Mouse (Mus musculus) adrenal gland, postnatal 25 days (tissue): ENCODE results near the gene Anks1b. TPM values are rescaled to one million over a fixed set of nuclear protein-coding genes. Genes with fewer than 3 reads are reported as not detected.

ENCODE experiments used
- DNase-seq: peaks from one replicate; pipeline ENCODE4 v3.0.0; 2021; ENCODE audit warnings: mixed read lengths
- total RNA-seq: library from RNA; stranded (reverse); gene quantifications from 2 replicates; pipeline ENCODE4 v1.2.3, GENCODE M21; 2021

Gene Anks1b
- total RNA-seq, 1 experiment from 2014 or later: 0.85 TPM

DNA sequence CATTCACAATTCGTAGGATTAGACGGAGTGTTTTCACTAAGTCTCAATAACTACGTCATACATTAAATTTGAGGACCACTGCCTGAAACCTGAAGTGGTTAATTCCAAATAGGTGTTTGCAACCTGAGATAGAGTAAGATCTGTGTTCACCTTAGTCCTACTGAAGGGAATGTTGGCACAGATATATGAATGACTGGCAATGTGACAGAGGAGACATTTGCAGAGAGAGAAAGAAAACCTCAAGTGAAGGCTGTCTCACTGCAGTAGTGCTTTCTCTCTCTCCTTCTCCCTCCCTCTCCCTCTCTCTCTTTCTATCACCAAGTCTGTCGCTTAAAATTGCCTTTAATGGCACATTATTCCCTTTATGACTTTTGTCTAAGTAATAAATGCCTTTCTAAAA lies 101.1 kb downstream of the Anks1b start:
- no peak for DNase-seq

DNA sequence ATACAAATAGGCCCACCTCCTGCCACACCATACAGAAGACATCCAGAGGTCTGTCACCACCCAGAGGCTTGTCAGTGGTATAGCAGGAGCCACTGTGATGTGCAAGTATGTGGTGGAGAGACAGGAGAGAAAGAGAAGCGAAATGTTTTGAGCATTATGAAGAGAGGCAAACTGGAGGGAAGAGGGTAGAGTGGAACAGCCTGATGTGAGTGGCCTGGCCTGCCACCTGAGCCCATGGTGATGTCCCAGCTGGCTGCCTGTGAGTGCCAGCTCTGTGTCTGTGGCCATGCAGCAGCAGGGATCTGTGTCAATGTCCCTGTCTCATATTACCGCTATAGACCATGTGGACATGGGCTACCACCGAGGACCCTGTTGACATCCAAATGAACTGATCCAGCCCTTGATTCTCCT lies 102.1 kb downstream of the Anks1b start:
- DNase-seq: no peak

- DNase-seq: no peak
Measured at GRCm38 (mm10) chr10:89976577-89976976, 103.3 kb downstream of the Anks1b start.

- DNase-seq: no peak
Measured at GRCm38 (mm10) chr10:89994171-89994570, 120.9 kb downstream of the Anks1b start.

DNA sequence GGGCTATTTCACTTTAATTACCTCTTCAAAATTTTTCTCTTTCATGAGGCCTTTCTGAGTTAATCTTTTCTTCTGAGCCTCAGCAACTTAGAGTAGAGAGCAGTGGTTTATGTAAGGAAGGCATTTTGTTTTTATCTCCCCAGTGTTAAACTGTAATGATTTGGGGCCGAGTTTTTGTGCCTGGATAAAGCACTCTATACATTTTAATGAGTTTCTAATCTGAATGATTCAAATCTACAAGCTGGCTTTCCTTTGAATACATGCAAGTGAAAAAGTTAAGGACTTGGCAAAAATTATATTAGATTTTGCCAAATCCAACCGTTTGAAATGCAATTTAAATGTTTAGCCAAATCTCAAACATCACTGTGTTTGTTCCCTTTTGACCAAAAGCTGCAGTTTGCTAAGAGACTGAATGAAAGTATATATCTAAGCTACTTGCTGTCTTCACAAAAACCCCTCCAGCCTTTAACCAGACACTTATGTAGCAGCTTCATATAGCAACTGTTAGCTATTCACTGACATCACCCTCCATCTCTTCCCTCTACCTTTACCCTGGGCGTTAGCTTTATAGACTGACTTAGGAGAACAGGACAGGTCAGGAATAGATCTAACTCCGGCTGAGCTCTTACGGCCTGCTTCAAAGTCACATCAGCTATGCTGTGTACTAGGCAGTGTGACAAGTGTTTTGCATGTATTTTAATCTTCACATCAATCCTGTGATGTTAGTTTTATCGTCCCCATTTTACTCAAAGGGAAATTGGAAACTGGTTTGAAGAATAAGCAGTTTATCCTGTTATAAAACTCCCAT lies 122.5 kb downstream of the Anks1b start:
- no peak for DNase-seq

DNA sequence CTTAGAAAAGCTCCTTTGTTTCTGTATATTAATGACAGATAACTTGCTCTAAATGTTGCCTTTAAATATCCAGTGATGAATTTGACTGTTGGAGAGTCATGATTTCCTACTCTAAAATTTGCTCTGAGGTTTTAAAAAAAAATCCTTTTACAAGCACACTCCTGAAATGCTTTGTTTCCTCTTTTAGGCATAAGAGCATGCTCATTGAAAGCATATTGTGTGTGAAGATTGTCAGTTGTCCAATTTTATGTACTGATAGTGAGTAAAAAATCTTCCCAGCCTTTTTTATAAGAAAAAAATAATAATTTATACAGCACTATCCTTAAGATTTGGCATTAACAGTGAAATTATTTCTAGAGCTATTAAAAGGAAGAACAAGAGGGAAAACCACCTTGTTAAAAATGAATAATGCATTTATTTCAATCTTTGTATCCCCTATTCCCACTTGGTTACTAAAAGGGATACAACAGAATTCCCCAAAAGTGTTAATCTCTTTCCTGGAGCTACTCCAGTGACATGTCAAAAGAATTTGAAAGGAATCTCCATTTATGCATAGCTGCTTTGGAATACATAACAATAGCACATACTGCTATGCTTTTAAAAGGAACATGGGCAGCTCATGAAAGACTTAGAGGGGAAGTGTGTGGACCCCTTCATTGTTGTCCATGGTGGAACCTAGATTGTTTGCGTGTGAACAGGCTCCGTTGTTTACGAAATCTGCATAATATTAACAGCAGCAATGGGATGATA lies 130.8 kb downstream of the Anks1b start:
- no peak for DNase-seq

DNA sequence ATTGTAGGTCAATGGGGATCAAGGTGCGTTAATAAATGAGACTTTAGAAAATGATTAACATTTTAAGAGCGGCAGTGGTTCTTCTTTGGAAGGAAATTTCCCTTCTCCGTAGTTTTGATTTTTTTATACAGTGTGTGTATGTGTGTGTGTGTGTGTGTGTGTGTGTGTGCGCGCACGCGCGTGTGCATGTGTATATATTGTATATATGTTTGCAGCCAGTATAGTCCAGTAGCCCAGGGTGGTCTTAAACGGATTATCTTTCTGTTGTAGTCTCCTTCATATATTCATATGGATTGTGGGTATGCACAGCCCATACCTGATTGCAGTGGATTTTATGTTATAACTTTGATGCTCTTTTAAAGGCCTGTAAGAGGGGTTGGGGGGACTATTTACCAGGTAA lies 131.6 kb downstream of the Anks1b start:
- DNase-seq: no peak

DNA sequence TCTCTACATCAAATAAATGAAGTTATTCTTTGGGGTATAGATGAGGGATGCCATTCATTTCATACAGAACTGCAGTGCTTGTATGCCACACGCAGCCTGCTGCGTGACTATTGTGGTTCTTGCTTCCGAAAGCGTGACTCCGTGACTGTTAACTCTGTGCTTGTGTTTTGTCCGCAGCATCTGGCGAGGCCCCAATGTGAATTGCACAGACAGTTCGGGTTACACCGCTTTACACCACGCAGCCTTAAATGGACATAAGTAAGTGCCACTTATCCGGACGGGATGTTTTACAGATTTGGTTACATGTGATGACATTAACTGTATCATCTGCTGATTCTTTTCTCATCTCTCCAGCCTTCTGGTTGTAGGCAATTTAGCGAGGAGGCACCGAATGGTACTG lies 159.7 kb downstream of the Anks1b start:
- no peak for DNase-seq

- no peak for DNase-seq
Measured at GRCm38 (mm10) chr10:90043287-90043686, 170.0 kb downstream of the Anks1b start.

- no peak for DNase-seq
Measured at GRCm38 (mm10) chr10:90043773-90044172, 170.5 kb downstream of the Anks1b start.

DNA sequence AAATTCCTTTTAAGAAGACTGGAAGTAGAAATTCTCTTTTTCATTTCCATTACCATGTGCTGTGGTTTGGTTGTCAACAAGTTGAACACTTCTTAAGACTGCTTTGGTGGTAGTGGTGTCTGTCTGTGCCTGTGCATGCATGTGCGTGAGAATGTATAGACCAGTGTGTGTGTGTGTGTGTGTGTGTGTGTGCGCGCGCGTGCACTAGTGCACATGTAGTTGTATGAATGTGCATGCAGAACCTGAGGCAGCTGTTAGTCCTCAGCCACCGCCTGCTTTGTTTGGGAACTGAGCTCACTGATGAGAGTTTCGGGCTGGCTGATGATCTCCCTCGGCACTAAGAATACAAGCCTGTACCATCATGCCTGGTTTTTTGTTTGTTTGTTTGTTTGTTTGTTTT lies 170.9 kb downstream of the Anks1b start:
- no peak for DNase-seq

GRCm38 (mm10) chr10:90068651-90069050 lies 195.3 kb downstream of the Anks1b start:
- DNase-seq: no peak

GRCm38 (mm10) chr10:90077930-90078329 lies 204.6 kb downstream of the Anks1b start:
- no peak for DNase-seq

DNA sequence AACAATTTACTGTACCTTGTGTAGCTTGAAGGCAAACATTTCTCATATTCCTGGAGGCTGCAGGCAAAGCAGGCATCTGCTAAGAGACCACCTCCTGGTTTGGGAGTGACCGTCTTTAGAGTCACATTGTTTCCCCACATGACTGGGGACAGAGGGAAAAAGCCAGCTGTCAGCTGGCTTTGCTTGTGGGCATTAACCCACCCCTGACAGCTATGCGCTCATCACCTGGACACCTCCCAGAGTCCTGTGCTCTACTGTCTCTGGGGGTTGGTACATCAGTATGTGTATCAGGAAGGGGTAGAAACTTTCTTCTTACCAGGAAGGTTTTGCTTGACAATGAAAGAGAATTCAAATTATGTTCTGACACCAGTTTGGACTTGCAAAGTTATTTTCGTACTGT lies 207.8 kb downstream of the Anks1b start:
- DNase-seq: no peak

DNA sequence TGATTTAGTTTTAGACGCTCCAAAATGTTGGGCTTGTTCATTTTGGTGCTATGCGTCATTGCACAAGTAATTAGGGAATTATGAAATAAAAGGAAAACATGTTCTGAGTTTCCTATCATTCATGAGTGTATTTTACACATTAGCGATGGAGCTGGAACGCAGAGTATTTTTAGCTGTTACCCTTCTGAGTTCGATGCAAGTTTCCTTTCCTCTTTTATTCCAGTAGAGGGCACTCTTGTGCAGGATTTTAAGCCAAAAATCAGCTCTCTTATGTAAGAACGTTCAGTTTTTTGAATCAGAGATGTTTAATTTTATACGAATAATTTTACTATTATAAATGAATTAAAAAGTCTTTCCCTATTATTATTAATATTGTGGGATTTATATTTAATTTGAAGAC lies 208.3 kb downstream of the Anks1b start:
- DNase-seq: no peak

DNA sequence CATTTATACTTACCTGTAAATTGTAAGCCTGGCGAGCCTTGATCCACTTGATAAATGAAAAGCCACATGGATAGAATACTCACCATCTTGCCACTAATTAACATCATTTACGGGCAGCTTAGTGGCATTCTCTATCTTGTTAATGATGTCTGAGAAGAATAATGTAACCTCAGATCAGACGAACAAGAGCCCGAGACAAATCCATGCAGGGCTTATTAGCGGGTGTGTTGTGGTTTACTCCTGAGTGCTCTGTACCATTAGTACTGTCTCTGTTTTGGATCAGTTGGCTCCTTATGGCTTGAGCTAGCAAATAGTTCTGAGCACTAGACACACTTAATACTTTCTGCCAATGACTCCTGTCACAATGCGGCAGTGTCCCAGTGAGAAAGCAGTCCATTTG lies 220.6 kb downstream of the Anks1b start:
- DNase-seq: no peak

- no peak for DNase-seq
Measured at GRCm38 (mm10) chr10:90112662-90113061, 239.4 kb downstream of the Anks1b start.

GRCm38 (mm10) chr10:90116867-90117266 lies 243.6 kb downstream of the Anks1b start:
- DNase-seq: no peak

DNA sequence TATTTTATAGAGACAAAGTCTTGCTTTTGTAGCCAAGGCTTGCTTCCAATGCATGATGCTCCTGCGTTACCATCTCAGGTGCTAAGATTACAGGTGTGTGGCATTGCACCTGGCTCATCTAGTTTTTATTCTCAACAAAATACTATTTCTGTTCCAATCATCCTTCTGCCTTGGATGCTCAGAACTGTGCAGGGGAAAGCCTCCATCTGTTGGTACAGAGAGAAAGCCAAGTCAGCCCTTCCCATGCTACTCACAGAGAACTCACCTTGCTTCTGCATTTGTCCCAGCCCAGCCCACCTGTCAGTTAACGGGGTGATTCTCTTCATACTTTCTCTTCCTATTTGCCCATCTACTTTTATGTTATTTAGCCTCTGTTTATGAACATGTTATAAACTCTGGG lies 244.5 kb downstream of the Anks1b start:
- no peak for DNase-seq

DNA sequence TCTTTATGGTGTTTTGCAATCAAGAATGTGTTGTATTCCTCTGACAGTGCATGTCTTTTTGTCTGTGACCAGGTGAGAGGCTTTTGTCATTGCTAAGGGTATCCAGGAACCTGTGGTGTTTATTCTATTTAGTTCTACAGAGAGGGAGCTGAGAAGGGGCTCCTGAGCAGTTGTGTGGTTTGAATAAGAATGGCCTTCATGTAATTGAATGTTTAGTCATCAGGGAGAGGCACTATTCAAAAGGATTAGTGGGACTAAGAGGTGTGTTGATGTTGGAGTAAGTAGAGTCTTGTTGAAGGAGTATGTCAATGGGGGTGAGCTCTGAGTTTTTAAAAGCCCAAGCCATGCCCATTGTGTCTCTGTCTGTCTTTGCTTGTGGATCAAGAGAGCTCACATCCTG lies 264.2 kb downstream of the Anks1b start:
- no peak for DNase-seq

DNA sequence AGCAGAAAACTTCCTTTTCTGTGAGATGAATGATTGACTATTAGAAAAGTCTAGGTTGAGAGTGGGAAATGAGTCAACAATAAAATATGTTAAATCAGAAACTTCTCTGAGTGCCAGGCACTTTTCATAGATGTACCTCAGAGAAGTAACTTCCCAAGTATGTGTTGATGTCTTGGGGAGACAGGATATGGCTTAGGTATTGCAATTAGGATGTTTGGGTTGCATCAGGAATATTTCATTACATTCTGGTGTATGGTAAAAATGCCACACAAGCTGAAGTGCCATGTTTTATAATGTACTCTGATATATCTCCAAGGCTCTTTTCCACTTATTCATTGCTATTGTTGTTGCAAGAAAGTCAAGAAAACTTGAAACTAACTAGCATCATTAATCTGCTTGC lies 267.6 kb downstream of the Anks1b start:
- DNase-seq: no peak

- DNase-seq: no peak
Measured at GRCm38 (mm10) chr10:90144444-90144843, 271.1 kb downstream of the Anks1b start.

DNA sequence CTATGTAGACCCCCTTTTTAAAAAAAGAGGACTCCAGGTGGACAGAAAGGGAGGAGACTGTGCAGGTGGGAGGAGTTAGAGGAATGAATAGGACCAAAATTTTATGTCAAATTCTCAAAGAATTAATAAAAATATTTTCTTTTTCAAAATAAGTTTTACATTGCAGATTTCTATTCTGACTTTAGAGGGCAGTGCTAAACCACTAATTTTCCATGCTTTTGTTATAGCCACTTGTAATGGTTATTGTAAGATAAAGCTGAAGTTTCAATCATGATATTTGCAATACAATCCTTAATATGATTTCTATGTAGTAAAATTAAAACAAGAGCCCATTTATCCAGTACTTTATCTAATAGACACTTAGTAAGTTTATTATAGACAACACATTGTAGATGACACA lies 278.2 kb downstream of the Anks1b start:
- no peak for DNase-seq
